Mouse (Mus musculus): ENCODE measurements at regions not wholly inside any gene's neighbourhood (a gene's known extent, or its start where the extent isn't known, plus 50 kb on each side); places are given as distances from the start of the nearest gene placed in this dataset.

- DNase-seq (ENCODE audit: low read depth) = no peak
These were observed 64.6 kb upstream of the Cdh5 start for GRCm38 (mm10) chr8:104036580-104037477.

GRCm38 (mm10) chr8:104037611-104038010 is 63.8 kb upstream of the Cdh5 start:
- DNase-seq (ENCODE audit: low read depth) = no peak

GRCm38 (mm10) chr8:104039526-104039925 is 61.9 kb upstream of the Cdh5 start:
- no peak for DNase-seq (ENCODE audit: low read depth)

- no peak for DNase-seq (ENCODE audit: low read depth)
These were observed 59.9 kb upstream of the Cdh5 start for GRCm38 (mm10) chr8:104041522-104041921.

- no peak for DNase-seq (ENCODE audit: low read depth)
These were observed 59.0 kb upstream of the Cdh5 start for GRCm38 (mm10) chr8:104042434-104042833.

- no peak for DNase-seq (ENCODE audit: low read depth)
These were observed 53.4 kb upstream of the Cdh5 start for GRCm38 (mm10) chr8:104048037-104048436.

GRCm38 (mm10) chr8:104049181-104049580 is 52.2 kb upstream of the Cdh5 start:
- DNase-seq (ENCODE audit: low read depth) = no peak

- no peak for DNase-seq (ENCODE audit: low read depth)
These were observed 50.5 kb upstream of the Cdh5 start for GRCm38 (mm10) chr8:104050694-104051539.

GRCm38 (mm10) chr8:104051540-104051882 is 49.9 kb upstream of the Cdh5 start:
- no peak for DNase-seq (ENCODE audit: low read depth)
